Mouse (Mus musculus) gastrocnemius, postnatal 4 days (tissue): ENCODE measurements around the gene Edar. TPM values are rescaled to one million over a fixed set of nuclear protein-coding genes. Genes with fewer than 3 reads are reported as not detected.

Experiments used
- DNase-seq, 2 experiments: peaks; one replicate each; pipeline ENCODE4 v3.0.0; 2021 to 2022; ENCODE audit warnings: low spot score in 2 of 2, mixed read lengths in 2 of 2
- total RNA-seq, 2 experiments: library from RNA; stranded (reverse); gene quantifications; 2 replicates each; pipeline ENCODE4 v1.2.3; 2021

Edar gene
- total RNA-seq, 2 experiments from 2014 or later: 0.37 to 0.52 TPM

GRCm38 (mm10) chr10:58652045-58652417, 23.4 kb downstream of the Edar start:
- DNase-seq: no peak

- DNase-seq: no peak
Measured at GRCm38 (mm10) chr10:58651270-58652042, 24.0 kb downstream of the Edar start.

- no peak for DNase-seq
Measured at GRCm38 (mm10) chr10:58648787-58649186, 26.7 kb downstream of the Edar start.

GRCm38 (mm10) chr10:58644671-58645070, 30.8 kb downstream of the Edar start:
- DNase-seq: no peak

GRCm38 (mm10) chr10:58644194-58644593, 31.3 kb downstream of the Edar start:
- no peak for DNase-seq

- no peak for DNase-seq
Measured at GRCm38 (mm10) chr10:58643001-58643400, 32.5 kb downstream of the Edar start.

- DNase-seq: no peak
Measured at GRCm38 (mm10) chr10:58641631-58642030, 33.8 kb downstream of the Edar start.

- no peak for DNase-seq
Measured at GRCm38 (mm10) chr10:58640446-58641400, 34.7 kb downstream of the Edar start.

- DNase-seq: no peak
Measured at GRCm38 (mm10) chr10:58639291-58639690, 36.2 kb downstream of the Edar start.

GRCm38 (mm10) chr10:58636431-58637080, 38.9 kb downstream of the Edar start:
- DNase-seq: no peak

- no peak for DNase-seq
Measured at GRCm38 (mm10) chr10:58633507-58633906, 41.9 kb downstream of the Edar start.

GRCm38 (mm10) chr10:58627569-58627968, 47.9 kb downstream of the Edar start:
- DNase-seq: no peak

GRCm38 (mm10) chr10:58624848-58625711, 50.4 kb downstream of the Edar start:
- DNase-seq: no peak

- DNase-seq: no peak
Measured at GRCm38 (mm10) chr10:58619266-58619665, 56.2 kb downstream of the Edar start.

GRCm38 (mm10) chr10:58618501-58619216, 56.8 kb downstream of the Edar start:
- no peak for DNase-seq

GRCm38 (mm10) chr10:58616565-58616964, 58.9 kb downstream of the Edar start:
- DNase-seq: no peak

- DNase-seq: no peak
Measured at GRCm38 (mm10) chr10:58614601-58615000, 60.9 kb downstream of the Edar start.

- DNase-seq: no peak
Measured at GRCm38 (mm10) chr10:58610484-58611261, 64.8 kb downstream of the Edar start.

GRCm38 (mm10) chr10:58608858-58609257, 66.6 kb downstream of the Edar start:
- DNase-seq: no peak
